Mouse (Mus musculus): ENCODE results near the gene Insl5. TPM values are rescaled to one million over a fixed set of nuclear protein-coding genes. Genes with fewer than 3 reads are reported as not detected.

The Insl5 gene
- total RNA-seq, 1 experiment = not detected

GRCm38 (mm10) chr4:102986917-102987316 is 39.7 kb downstream of the Insl5 start:
- peaks cover 0 to 3% of the 10 kb centered on the region in 2 experiments; a peak in 1 of 4 replicates for H3K4me1 ChIP-seq (ENCODE audit: control insufficient read depth in 2 of 2, insufficient read depth in 2 of 2, low read length in 2 of 2, poor library complexity in 1 of 2)
- no peak overlapping the region for H3K4me3 ChIP-seq (ENCODE audit: insufficient read depth in 1 of 2, low read depth in 1 of 2, low read length in 2 of 2, poor library complexity in 1 of 2, severe bottlenecking in 1 of 2)
- in situ Hi-C loops (cut with MboI; ENCODE audit: low sequenced_read_pairs in 2 of 2, unreplicated experiment in 2 of 2) = no loop called here
- H3K9ac ChIP-seq (ENCODE audit: insufficient read depth, low read depth, low read length, poor library complexity, severe bottlenecking) = no peak overlapping the region
- H3K9me3 ChIP-seq (ENCODE audit: control insufficient read depth, insufficient read depth, low read depth, low read length) = no peaks in the 10 kb centered on the region
- TF ChIP-seq ZC3H11A (IDR thresholded peaks at IDR 0.05; ENCODE audit: borderline replicate concordance, low read depth, low read length) = peak; percentile 52
- no peak for TF ChIP-seq MAFK (IDR thresholded peaks at IDR 0.05; ENCODE audit: insufficient read depth, low read depth, low read length)
- DNase-seq (ENCODE audit: low read depth, low spot score) = peak; percentile 42
- H3K36me3 ChIP-seq (ENCODE audit: control insufficient read depth, insufficient read depth, low read length, poor library complexity, severe bottlenecking) = no peaks in the 10 kb centered on the region
- no peak overlapping the region for H3K27ac ChIP-seq (ENCODE audit: insufficient read depth, low read depth, low read length, poor library complexity, severe bottlenecking)

- no peak overlapping the region for H3K4me3 ChIP-seq (ENCODE audit: insufficient read depth in 1 of 2, low read depth in 1 of 2, low read length in 2 of 2, poor library complexity in 1 of 2, severe bottlenecking in 1 of 2)
- no peak overlapping the region for H3K27ac ChIP-seq (ENCODE audit: insufficient read depth, low read depth, low read length, poor library complexity, severe bottlenecking)
- TF ChIP-seq ZC3H11A (IDR thresholded peaks at IDR 0.05; ENCODE audit: borderline replicate concordance, low read depth, low read length) (no peak), MAFK (IDR thresholded peaks at IDR 0.05; ENCODE audit: insufficient read depth, low read depth, low read length) (no peak), HCFC1 (IDR thresholded peaks at IDR 0.05; ENCODE audit: borderline replicate concordance, insufficient read depth, low read length) (no peak), CHD2 (IDR thresholded peaks at IDR 0.05; ENCODE audit: low read depth, low read length) (no peak), ZNF384 (IDR thresholded peaks at IDR 0.05; ENCODE audit: low read depth, low read length) (no peak)
- no peaks in the 10 kb centered on the region for H3K9me3 ChIP-seq (ENCODE audit: control insufficient read depth, insufficient read depth, low read depth, low read length)
- DNase-seq (ENCODE audit: low read depth, low spot score) = no peak
- peaks cover 0 to 3% of the 10 kb centered on the region in 2 experiments; a peak in 1 of 4 replicates for H3K4me1 ChIP-seq (ENCODE audit: control insufficient read depth in 2 of 2, insufficient read depth in 2 of 2, low read length in 2 of 2, poor library complexity in 1 of 2)
- H3K9ac ChIP-seq (ENCODE audit: insufficient read depth, low read depth, low read length, poor library complexity, severe bottlenecking) = no peak overlapping the region
- in situ Hi-C loops (cut with MboI; ENCODE audit: low sequenced_read_pairs in 2 of 2, unreplicated experiment in 2 of 2) = no loop called here
- no peaks in the 10 kb centered on the region for H3K36me3 ChIP-seq (ENCODE audit: control insufficient read depth, insufficient read depth, low read length, poor library complexity, severe bottlenecking)
Observed at GRCm38 (mm10) chr4:102986173-102986572, 40.5 kb downstream of the Insl5 start.

GRCm38 (mm10) chr4:102981709-102982108 is 44.9 kb downstream of the Insl5 start:
- no peak overlapping the region for H3K4me3 ChIP-seq (ENCODE audit: insufficient read depth in 1 of 2, low read depth in 1 of 2, low read length in 2 of 2, poor library complexity in 1 of 2, severe bottlenecking in 1 of 2)
- peaks cover 0 to 6% of the 10 kb centered on the region in 2 experiments; a peak in 1 of 4 replicates for H3K4me1 ChIP-seq (ENCODE audit: control insufficient read depth in 2 of 2, insufficient read depth in 2 of 2, low read length in 2 of 2, poor library complexity in 1 of 2)
- H3K36me3 ChIP-seq (ENCODE audit: control insufficient read depth, insufficient read depth, low read length, poor library complexity, severe bottlenecking) = no peaks in the 10 kb centered on the region
- no peak overlapping the region for H3K27ac ChIP-seq (ENCODE audit: insufficient read depth, low read depth, low read length, poor library complexity, severe bottlenecking)
- no peak for DNase-seq (ENCODE audit: low read depth, low spot score)
- no peak for TF ChIP-seq MAFK (IDR thresholded peaks at IDR 0.05; ENCODE audit: insufficient read depth, low read depth, low read length)
- TF ChIP-seq ZC3H11A (IDR thresholded peaks at IDR 0.05; ENCODE audit: borderline replicate concordance, low read depth, low read length) = no peak
- TF ChIP-seq CHD2 (IDR thresholded peaks at IDR 0.05; ENCODE audit: low read depth, low read length) = no peak
- TF ChIP-seq ZNF384 (IDR thresholded peaks at IDR 0.05; ENCODE audit: low read depth, low read length) = no peak
- no peak overlapping the region for H3K9ac ChIP-seq (ENCODE audit: insufficient read depth, low read depth, low read length, poor library complexity, severe bottlenecking)
- H3K9me3 ChIP-seq (ENCODE audit: control insufficient read depth, insufficient read depth, low read depth, low read length) = no peaks in the 10 kb centered on the region
- in situ Hi-C loops (cut with MboI; ENCODE audit: low sequenced_read_pairs in 2 of 2, unreplicated experiment in 2 of 2) = no loop called here

GRCm38 (mm10) chr4:102979385-102979784 is 47.3 kb downstream of the Insl5 start:
- Histone ChIP-seq H3K36me3 (ENCODE audit: control insufficient read depth, insufficient read depth, low read length, poor library complexity, severe bottlenecking) (no peaks in the 10 kb centered on the region), H3K9ac (ENCODE audit: insufficient read depth, low read depth, low read length, poor library complexity, severe bottlenecking) (no peak overlapping the region), H3K4me1 (ENCODE audit: control insufficient read depth in 2 of 2, insufficient read depth in 2 of 2, low read length in 2 of 2, poor library complexity in 1 of 2) (peaks cover 0 to 7% of the 10 kb centered on the region in 2 experiments; a peak in 1 of 4 replicates), H3K9me3 (ENCODE audit: control insufficient read depth, insufficient read depth, low read depth, low read length) (no peaks in the 10 kb centered on the region), H3K27ac (ENCODE audit: insufficient read depth, low read depth, low read length, poor library complexity, severe bottlenecking) (no peak overlapping the region), H3K4me3 (ENCODE audit: insufficient read depth in 1 of 2, low read depth in 1 of 2, low read length in 2 of 2, poor library complexity in 1 of 2, severe bottlenecking in 1 of 2) (no peak overlapping the region; a peak in 1 of 4 replicates)
- DNase-seq (ENCODE audit: low read depth, low spot score) = no peak
- in situ Hi-C loops (cut with MboI; ENCODE audit: low sequenced_read_pairs in 2 of 2, unreplicated experiment in 2 of 2) = no loop called here
- TF ChIP-seq ZNF384 (IDR thresholded peaks at IDR 0.05; ENCODE audit: low read depth, low read length) (no peak), HCFC1 (IDR thresholded peaks at IDR 0.05; ENCODE audit: borderline replicate concordance, insufficient read depth, low read length) (no peak), CHD2 (IDR thresholded peaks at IDR 0.05; ENCODE audit: low read depth, low read length) (no peak), MAFK (IDR thresholded peaks at IDR 0.05; ENCODE audit: insufficient read depth, low read depth, low read length) (no peak), ZC3H11A (IDR thresholded peaks at IDR 0.05; ENCODE audit: borderline replicate concordance, low read depth, low read length) (no peak)

- Histone ChIP-seq H3K9ac (ENCODE audit: insufficient read depth, low read depth, low read length, poor library complexity, severe bottlenecking) (no peak within 1 kb of the TSS), H3K9me3 (ENCODE audit: control insufficient read depth, insufficient read depth, low read depth, low read length) (no peaks in the 10 kb centered on the region), H3K4me1 (ENCODE audit: control insufficient read depth in 2 of 2, insufficient read depth in 2 of 2, low read length in 2 of 2, poor library complexity in 1 of 2) (peaks cover 0 to 7% of the 10 kb centered on the region in 2 experiments; a peak in 1 of 4 replicates), H3K27ac (ENCODE audit: insufficient read depth, low read depth, low read length, poor library complexity, severe bottlenecking) (no peak within 1 kb of the TSS), H3K4me3 (ENCODE audit: insufficient read depth in 1 of 2, low read depth in 1 of 2, low read length in 2 of 2, poor library complexity in 1 of 2, severe bottlenecking in 1 of 2) (peak within 1 kb of the TSS in 1 of 2 experiments; percentile 43; a peak in 2 of 4 replicates), H3K36me3 (ENCODE audit: control insufficient read depth, insufficient read depth, low read length, poor library complexity, severe bottlenecking) (no peaks in the 10 kb centered on the region)
- in situ Hi-C loops (cut with MboI; ENCODE audit: low sequenced_read_pairs in 2 of 2, unreplicated experiment in 2 of 2) = no loop called here
- no peak for TF ChIP-seq CHD2 (IDR thresholded peaks at IDR 0.05; ENCODE audit: low read depth, low read length)
- no peak for TF ChIP-seq ZNF384 (IDR thresholded peaks at IDR 0.05; ENCODE audit: low read depth, low read length)
- TF ChIP-seq HCFC1 (IDR thresholded peaks at IDR 0.05; ENCODE audit: borderline replicate concordance, insufficient read depth, low read length) = no peak
- no peak for DNase-seq (ENCODE audit: low read depth, low spot score)
Observed at GRCm38 (mm10) chr4:102978440-102978839, 48.2 kb downstream of the Insl5 start, which contains the start of gene Tctex1d1. Gene Tctex1d1, plus strand, starts transcription at chr4:102978606.

Measured in ES-E14 (cell line).